Mouse (Mus musculus) liver, embryonic 12.5 days (tissue): ENCODE results near the gene Gm436. TPM values are rescaled to one million over a fixed set of nuclear protein-coding genes. Genes with fewer than 3 reads are reported as not detected.

Source experiments
- ATAC-seq: fragments of 200-750 bp; cut with Nextera tagmentation; 2 replicates; pipeline ENCODE4 v1.8.0; 2017; ENCODE audit warnings: moderate number of reproducible peaks, mild to moderate bottlenecking, moderate library complexity
- H3K27ac ChIP-seq: fragments of 300-500 bp; sonication (generic); 2 replicates; pipeline ENCODE4 v1.5.1; 2016; ENCODE audit warnings: mild to moderate bottlenecking
- H3K27me3 ChIP-seq: fragments of 300-500 bp; sonication (generic); replicated peaks from 2 replicates; pipeline ENCODE4 v1.6.1; 2016; ENCODE audit warnings: mild to moderate bottlenecking, moderate library complexity
- H3K36me3 ChIP-seq: fragments of 300-500 bp; sonication (generic); 2 replicates; pipeline ENCODE4 v1.6.1; 2016; ENCODE audit warnings: mild to moderate bottlenecking, moderate library complexity
- H3K4me1 ChIP-seq: fragments of 300-500 bp; sonication (generic); 2 replicates; pipeline ENCODE4 v1.6.1; 2016
- H3K4me2 ChIP-seq: fragments of 300-500 bp; sonication (generic); 2 replicates; pipeline ENCODE4 v1.6.1; 2016; ENCODE audit warnings: mild to moderate bottlenecking, moderate library complexity
- H3K4me3 ChIP-seq: fragments of 300-500 bp; sonication (generic); 2 replicates; pipeline ENCODE4 v1.5.1; 2016; ENCODE audit warnings: mild to moderate bottlenecking, moderate library complexity
- H3K9ac ChIP-seq: fragments of 300-500 bp; sonication (generic); 2 replicates; pipeline ENCODE4 v1.6.1; 2016; ENCODE audit warnings: mild to moderate bottlenecking, moderate library complexity
- H3K9me3 ChIP-seq: fragments of 300-500 bp; sonication (generic); replicated peaks from 2 replicates; pipeline ENCODE4 v1.6.1; 2016; ENCODE audit warnings: mild to moderate bottlenecking, moderate library complexity
- WGBS: fragments of 180-500 bp; shearing (Covaris S2); methylation state at CpG from one replicate; pipeline ENCODE4 v1.1.7; 2016; ENCODE audit not compliant: insufficient replicate concordance; 5-methylcytosine and 5-hydroxymethylcytosine counted together
- polyA plus RNA-seq: library from polyadenylated mRNA; unstranded; fragments of >200 nt; fragmentation: Nextera tagmentation; extraction: Ambion mirVana; gene quantifications from 2 replicates; pipeline ENCODE4 v1.2.1, GENCODE M21; 2016

Gene Gm436
- polyA plus RNA-seq, result not detected in 2 replicates

DNA sequence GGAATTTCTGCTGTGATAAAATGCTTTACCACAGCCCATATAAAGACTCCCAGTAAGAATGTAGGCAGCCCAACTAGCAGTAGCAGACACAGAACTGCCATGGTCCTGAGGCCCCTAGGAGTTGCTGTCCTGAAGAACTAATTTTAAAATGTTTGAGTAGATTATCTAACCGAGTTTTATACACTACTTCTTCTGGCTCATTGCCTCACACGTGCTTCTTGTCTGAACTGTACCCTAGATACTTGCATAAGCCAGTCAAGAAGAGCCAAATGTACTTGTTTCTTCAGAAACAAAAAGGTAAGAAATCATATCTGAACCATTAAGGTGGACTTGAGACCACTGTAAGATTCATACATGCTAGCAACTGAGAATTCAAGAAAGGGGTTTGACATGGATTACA is at the start of gene Gm436:
Gm436 (minus strand) TSS at position 101 of the 400 bp plus-strand sequence.
- H3K27ac ChIP-seq, result no peak within 1 kb of the TSS
- WGBS, result 28% methylated on average over 2 of the region's 2 CpGs
- H3K4me2 ChIP-seq, result no peak within 1 kb of the TSS
- no peaks in the 10 kb centered on the region; the same call in 1 of the 2 replicates for H3K9me3 ChIP-seq
- H3K4me1 ChIP-seq, result no peaks in the 10 kb centered on the region
- no peak within 1 kb of the TSS for H3K4me3 ChIP-seq
- no peak within 1 kb of the TSS for H3K9ac ChIP-seq
- H3K27me3 ChIP-seq, result no peaks in the 10 kb centered on the region
- H3K36me3 ChIP-seq, result no peaks in the 10 kb centered on the region
- ATAC-seq, result no peak

DNA sequence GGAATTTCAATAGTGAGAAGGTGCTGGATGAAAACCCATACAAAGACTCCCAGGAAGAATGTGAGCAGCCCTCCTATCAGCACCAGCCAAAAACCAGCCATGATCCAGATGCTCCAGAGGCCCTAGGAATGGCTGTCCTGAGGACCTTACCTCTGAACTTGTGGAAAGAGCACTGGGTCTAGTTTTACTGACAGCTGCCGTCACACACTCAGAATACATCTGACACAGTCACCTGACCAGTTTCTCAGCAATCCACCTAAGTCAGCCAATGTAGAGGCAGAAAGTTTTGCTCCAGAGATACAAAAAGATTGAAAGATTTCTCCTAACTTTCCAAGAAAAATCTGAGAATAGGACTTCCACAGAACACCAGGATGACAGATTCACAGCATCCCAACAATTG is 35.1 kb upstream of the Gm436 start, which contains the start of gene Gm13178:
Gm13178 (minus strand) TSS at position 101 of the 400 bp plus-strand sequence.
- peaks cover 12% of the 10 kb centered on the region; the same call in 1 of the 2 replicates for H3K9me3 ChIP-seq
- no peak within 1 kb of the TSS for H3K9ac ChIP-seq
- H3K4me3 ChIP-seq, result no peak within 1 kb of the TSS
- ATAC-seq, result no peak
- H3K27ac ChIP-seq, result no peak within 1 kb of the TSS
- 76% methylated on average over 1 of the region's 1 CpGs for WGBS
- H3K36me3 ChIP-seq, result no peaks in the 10 kb centered on the region
- H3K4me1 ChIP-seq, result no peaks in the 10 kb centered on the region
- no peak within 1 kb of the TSS for H3K4me2 ChIP-seq
- H3K27me3 ChIP-seq, result no peaks in the 10 kb centered on the region

DNA sequence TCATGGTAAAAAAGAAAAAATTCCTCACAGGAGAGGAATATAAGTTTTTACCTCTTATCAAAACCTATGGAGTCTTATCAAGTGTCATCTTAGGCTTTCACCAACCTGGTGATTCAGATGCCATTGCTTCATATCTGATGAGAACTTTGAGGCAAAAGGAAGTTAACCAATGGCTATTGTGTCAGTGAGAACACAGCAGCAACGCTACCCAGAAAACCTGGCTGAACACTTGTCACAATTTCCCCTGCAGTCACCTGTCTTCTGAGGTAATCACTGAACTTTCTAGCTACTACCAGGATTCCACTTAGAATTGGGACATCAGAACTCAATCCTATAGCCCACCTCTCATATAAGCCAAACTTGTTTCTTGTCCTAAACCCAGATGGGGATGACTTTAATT is 33.5 kb upstream of the Gm436 start:
- H3K27ac ChIP-seq, result no peak overlapping the region
- no peaks in the 10 kb centered on the region for H3K4me1 ChIP-seq
- H3K4me3 ChIP-seq, result no peak overlapping the region
- H3K36me3 ChIP-seq, result no peaks in the 10 kb centered on the region
- no peak overlapping the region for H3K9ac ChIP-seq
- WGBS, result 56% methylated on average over 1 of the region's 1 CpGs
- H3K27me3 ChIP-seq, result no peaks in the 10 kb centered on the region
- H3K9me3 ChIP-seq, result peaks cover 16% of the 10 kb centered on the region; the same call in 1 of the 2 replicates
- no peak for ATAC-seq
- H3K4me2 ChIP-seq, result no peak overlapping the region

DNA sequence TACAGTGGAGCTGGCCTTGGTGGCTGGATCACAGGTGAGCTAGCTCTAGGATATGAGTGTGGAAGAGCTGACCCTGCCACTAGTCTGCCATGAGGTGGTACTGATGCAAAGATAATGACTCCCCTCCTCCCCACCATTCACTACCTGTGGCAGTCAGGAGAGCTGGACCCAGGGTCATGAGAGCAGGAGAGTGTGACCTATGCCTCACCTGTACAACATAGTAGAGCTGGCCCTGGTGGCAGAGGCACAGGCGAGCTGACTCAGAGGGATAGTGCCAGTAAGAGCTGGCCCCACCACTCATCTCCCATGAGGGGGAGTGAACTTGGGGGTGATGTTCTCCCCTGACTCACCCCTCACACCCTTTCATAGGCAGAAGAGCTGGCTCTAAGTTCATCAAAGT is 32.1 kb upstream of the Gm436 start:
- Histone ChIP-seq H3K36me3 (no peaks in the 10 kb centered on the region), H3K4me3 (no peak overlapping the region), H3K9me3 (peaks cover 16% of the 10 kb centered on the region; the same call in 1 of the 2 replicates), H3K4me2 (no peak overlapping the region), H3K4me1 (no peaks in the 10 kb centered on the region), H3K27ac (no peak overlapping the region), H3K9ac (no peak overlapping the region), H3K27me3 (no peaks in the 10 kb centered on the region)
- no peak for ATAC-seq
- WGBS, result 50% methylated on average over 1 of the region's 1 CpGs

DNA sequence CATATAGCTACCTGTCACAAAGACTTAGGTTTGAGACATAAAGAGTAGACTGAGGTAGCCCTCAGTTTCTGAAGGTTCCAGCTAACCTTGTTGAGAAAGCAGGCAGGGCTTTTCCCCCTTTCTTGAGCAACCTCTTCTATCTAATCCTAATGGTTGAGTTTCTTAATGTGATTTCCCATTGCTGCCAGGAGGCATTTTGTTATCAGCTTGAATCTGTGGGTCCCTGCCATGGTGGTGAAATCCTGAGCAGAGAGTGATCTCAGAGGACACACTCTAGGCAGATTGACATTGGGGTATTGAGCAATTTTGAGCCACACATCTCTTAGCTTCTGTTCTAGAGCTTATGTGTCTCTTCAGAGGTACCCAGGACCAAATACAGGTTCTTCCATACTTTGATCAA is 47.9 kb downstream of the Gm436 start:
- Histone ChIP-seq H3K27ac (no peak overlapping the region), H3K9me3 (peaks cover 24% of the 10 kb centered on the region; the same call in 1 of the 2 replicates), H3K4me3 (no peak overlapping the region), H3K4me2 (no peak overlapping the region), H3K27me3 (no peaks in the 10 kb centered on the region), H3K36me3 (no peaks in the 10 kb centered on the region), H3K4me1 (no peaks in the 10 kb centered on the region), H3K9ac (no peak overlapping the region)
- ATAC-seq, result no peak

Other genes with a start within 250 kb of the Gm436 start
- not detected in 2 replicates for gene 1700012P22Rik, start 247.6 kb downstream of the Gm436 start, polyA plus RNA-seq
- not detected in 2 replicates for gene Gm9944, start 233.1 kb downstream of the Gm436 start, polyA plus RNA-seq
- not detected in 2 replicates for gene Aadacl3, start 222.6 kb downstream of the Gm436 start, polyA plus RNA-seq
- not detected in 2 replicates for gene 9430007A20Rik, start 166.5 kb downstream of the Gm436 start, polyA plus RNA-seq
- not detected in 2 replicates for gene Gm13124, start 121.2 kb downstream of the Gm436 start, polyA plus RNA-seq
- not detected in 2 replicates for gene Aadacl4, start 72.7 kb downstream of the Gm436 start, polyA plus RNA-seq
- not detected in 2 replicates for gene Gm13178, start 35.0 kb upstream of the Gm436 start, polyA plus RNA-seq
- gene Gm438, start 100.2 kb upstream of the Gm436 start, polyA plus RNA-seq, result not detected in 2 replicates
- gene Dhrs3, start 206.5 kb upstream of the Gm436 start, polyA plus RNA-seq, result 33.9 and 34.9 TPM in 2 replicates